Mouse (Mus musculus) CH12.LX (cell line): Measurements from ENCODE around the gene Sec14l1.

Experiments used
- CTCF ChIP-seq, 2 experiments: IDR thresholded peaks in 1 of 2; conservative IDR thresholded peaks in 1 of 2; 2 replicates each; pipeline ENCODE4 v1.5.1; 2011 to 2012; ENCODE audit warnings: low read depth in 2 of 2, low read length in 2 of 2, improper control_type of control experiment in 1 of 2, inconsistent platforms in 1 of 2, mild to moderate bottlenecking in 1 of 2, moderate library complexity in 1 of 2
- EP300 ChIP-seq: IDR thresholded peaks from 2 replicates; pipeline ENCODE4 v1.6.1; 2011; ENCODE audit warnings: low read length, improper control_type of control experiment
- POLR2A ChIP-seq: IDR thresholded peaks from 2 replicates; pipeline ENCODE4 v1.6.1; 2011; ENCODE audit warnings: low read depth, mild to moderate bottlenecking, improper control_type of control experiment, low read length
- RAD21 ChIP-seq: IDR thresholded peaks from 2 replicates; pipeline ENCODE4 v1.6.1; 2011; ENCODE audit warnings: low read depth, mild to moderate bottlenecking, low read length, improper control_type of control experiment, moderate library complexity
- UBTF ChIP-seq: IDR thresholded peaks from 2 replicates; pipeline ENCODE4 v1.6.1; 2012; ENCODE audit warnings: low read depth, mild to moderate bottlenecking, inconsistent platforms, low read length, improper control_type of control experiment, moderate library complexity
- USF1 ChIP-seq: IDR thresholded peaks from 2 replicates; pipeline ENCODE4 v1.6.1; 2014; ENCODE audit warnings: low read depth, mild to moderate bottlenecking, inconsistent platforms, low read length, improper control_type of control experiment

GRCm38 (mm10) chr11:117113377-117113776 lies 1.6 kb upstream of the Sec14l1 start:
- TF ChIP-seq RAD21 = peak; percentile 3
- peak; percentile 44 to 46; a peak in 3 of 4 replicates for TF ChIP-seq CTCF (conservative IDR thresholded peaks at IDR 0.05 in 1 of 2, IDR thresholded peaks at IDR 0.05 in 1 of 2; ENCODE audit: low read depth in 2 of 2, low read length in 2 of 2)
- no peak for TF ChIP-seq EP300
- TF ChIP-seq POLR2A = no peak
- no peak for TF ChIP-seq UBTF
- TF ChIP-seq USF1 = no peak
